Mouse (Mus musculus) thymus, adult 2 months (tissue): ENCODE results near the gene Gstm4. TPM values are rescaled to one million over a fixed set of nuclear protein-coding genes. Genes with fewer than 3 reads are reported as not detected.
"Not testable (repeated sequence)": the region's sequence is repeated elsewhere in the genome, so short reads cannot be mapped to it uniquely, and the experiment has no call there.

ENCODE experiments used
- DNase-seq: peaks from one replicate; pipeline ENCODE4 v3.0.0; 2021
- H3K27ac ChIP-seq: fragments of 200-500 bp; 2 replicates; pipeline ENCODE4 v1.5.1; 2012; ENCODE audit warnings: low read length, control low read depth; ENCODE audit not compliant: control insufficient read depth, insufficient read depth
- H3K27me3 ChIP-seq: fragments of 200-500 bp; 2 replicates; pipeline ENCODE4 v1.6.1; 2012; ENCODE audit warnings: mild to moderate bottlenecking, low read length, moderate library complexity, mixed read lengths; ENCODE audit not compliant: control insufficient read depth, insufficient read depth
- H3K36me3 ChIP-seq: fragments of 200-500 bp; 2 replicates; pipeline ENCODE4 v1.6.1; 2012; ENCODE audit warnings: mild to moderate bottlenecking, low read length, moderate library complexity; ENCODE audit not compliant: control insufficient read depth, insufficient read depth
- H3K4me1 ChIP-seq: fragments of 200-500 bp; replicated peaks from 2 replicates; pipeline ENCODE4 v1.6.1; 2012; ENCODE audit warnings: low read length; ENCODE audit not compliant: control insufficient read depth, insufficient read depth
- H3K4me3 ChIP-seq: fragments of 200-500 bp; 2 replicates; pipeline ENCODE4 v1.5.1; 2012; ENCODE audit warnings: mild to moderate bottlenecking, low read length, control low read depth, moderate library complexity; ENCODE audit not compliant: control insufficient read depth, insufficient read depth
- CTCF ChIP-seq: fragments of 200-500 bp; IDR thresholded peaks from 2 replicates; pipeline ENCODE4 v1.5.1; 2012; ENCODE audit warnings: mild to moderate bottlenecking, control low read depth, low read length, moderate library complexity, borderline replicate concordance; ENCODE audit not compliant: control insufficient read depth, poor library complexity, insufficient read depth; ENCODE audit errors: extremely low read depth
- POLR2A ChIP-seq: fragments of 200-500 bp; IDR thresholded peaks from 2 replicates; pipeline ENCODE4 v1.6.1; 2012; ENCODE audit warnings: mild to moderate bottlenecking, low read length, control low read depth, moderate library complexity; ENCODE audit not compliant: control insufficient read depth, poor library complexity, insufficient read depth; ENCODE audit errors: extremely low read depth
- WGBS: fragments of 180-500 bp; shearing (Covaris S2); methylation state at CpG from one replicate; pipeline ENCODE4 v1.1.7; 2018; 5-methylcytosine and 5-hydroxymethylcytosine counted together
- polyA plus RNA-seq: library from polyadenylated mRNA; depleted of rRNA; stranded (reverse); fragments of >200 nt; gene quantifications from 2 replicates; pipeline ENCODE4 v1.2.3, GENCODE M21; 2012

The Gstm4 gene
- polyA plus RNA-seq, 1 experiment, result 9.7 TPM

- Histone ChIP-seq H3K4me3 (no peak overlapping the region), H3K27me3 (no peaks in the 10 kb centered on the region), H3K27ac (no peak overlapping the region), H3K36me3 (no peaks in the 10 kb centered on the region), H3K4me1 (no peaks in the 10 kb centered on the region)
- DNase-seq, result no peak
- no peak for TF ChIP-seq POLR2A
- no peak for TF ChIP-seq CTCF
Measured at GRCm38 (mm10) chr3:108032113-108032512, 12.6 kb downstream of the Gstm4 start.

- TF ChIP-seq CTCF, result no peak
- no peak for TF ChIP-seq POLR2A
Measured at GRCm38 (mm10) chr3:108028641-108029365, 15.9 kb downstream of the Gstm4 start.

GRCm38 (mm10) chr3:108026597-108026996, 18.1 kb downstream of the Gstm4 start:
- Histone ChIP-seq H3K36me3 (no peaks in the 10 kb centered on the region), H3K27me3 (no peaks in the 10 kb centered on the region), H3K4me1 (no peaks in the 10 kb centered on the region), H3K4me3 (no peak overlapping the region), H3K27ac (no peak overlapping the region)
- WGBS, result 95% methylated on average over 1 of the region's 1 CpGs
- TF ChIP-seq POLR2A (no peak), CTCF (no peak)
- no peak for DNase-seq

More at GRCm38 (mm10) chr3:108028641-108029365, 15.9 kb downstream of the Gstm4 start:
- H3K36me3 ChIP-seq, result no peaks in the 10 kb centered on the region
- H3K4me1 ChIP-seq, result no peaks in the 10 kb centered on the region
- no peak overlapping the region for H3K4me3 ChIP-seq
- WGBS, result 97% methylated on average over 4 of the region's 4 CpGs
- no peak for DNase-seq
- H3K27me3 ChIP-seq, result no peaks in the 10 kb centered on the region
- no peak overlapping the region for H3K27ac ChIP-seq

GRCm38 (mm10) chr3:108026049-108026448, 18.6 kb downstream of the Gstm4 start:
- Histone ChIP-seq H3K4me3 (no peak overlapping the region), H3K27me3 (no peaks in the 10 kb centered on the region), H3K4me1 (no peaks in the 10 kb centered on the region), H3K36me3 (no peaks in the 10 kb centered on the region), H3K27ac (no peak overlapping the region)
- WGBS, result 81% methylated on average over 5 of the region's 5 CpGs
- TF ChIP-seq POLR2A (no peak), CTCF (no peak)
- no peak for DNase-seq

- H3K4me3 ChIP-seq, result no peak overlapping the region
- H3K4me1 ChIP-seq, result no peaks in the 10 kb centered on the region
- TF ChIP-seq CTCF (no peak), POLR2A (no peak)
- H3K36me3 ChIP-seq, result no peaks in the 10 kb centered on the region
- no peak for DNase-seq
- no peaks in the 10 kb centered on the region for H3K27me3 ChIP-seq
- 66% methylated on average over 4 of the region's 4 CpGs for WGBS
- H3K27ac ChIP-seq, result no peak overlapping the region
Measured at GRCm38 (mm10) chr3:108025318-108025717, 19.4 kb downstream of the Gstm4 start.

GRCm38 (mm10) chr3:108022650-108023049, 22.0 kb downstream of the Gstm4 start:
- Histone ChIP-seq H3K27me3 (no peaks in the 10 kb centered on the region), H3K36me3 (no peaks in the 10 kb centered on the region), H3K27ac (no peak overlapping the region), H3K4me1 (peaks cover 4% of the 10 kb centered on the region), H3K4me3 (no peak overlapping the region)
- TF ChIP-seq CTCF (no peak), POLR2A (no peak)
- DNase-seq, result no peak
- WGBS, result 87% methylated on average over 6 of the region's 6 CpGs

- not testable (repeated sequence) for H3K27me3 ChIP-seq, H3K27ac ChIP-seq
- WGBS, result 90% methylated on average over 11 of the region's 11 CpGs
Measured at GRCm38 (mm10) chr3:108020351-108021022, 24.2 kb downstream of the Gstm4 start.

GRCm38 (mm10) chr3:108019226-108019625, 25.5 kb downstream of the Gstm4 start:
- H3K27me3 ChIP-seq, DNase-seq, H3K4me1 ChIP-seq, H3K27ac ChIP-seq, H3K36me3 ChIP-seq, H3K4me3 ChIP-seq: not testable (repeated sequence)
- WGBS, result 89% methylated on average over 3 of the region's 3 CpGs

More at GRCm38 (mm10) chr3:108020351-108021022, 24.2 kb downstream of the Gstm4 start:
- H3K4me3 ChIP-seq, DNase-seq, H3K36me3 ChIP-seq, H3K4me1 ChIP-seq: not testable (repeated sequence)
